Mouse (Mus musculus) left cerebral cortex, adult 18-20 months (tissue): ENCODE results near the gene Dnajc5g. TPM values are rescaled to one million over a fixed set of nuclear protein-coding genes. Genes with fewer than 3 reads are reported as not detected.

Source experiments
- total RNA-seq, 2 experiments: library from RNA; stranded (reverse); gene quantifications; 2 replicates each; pipeline ENCODE4 v1.2.3; 2021

Dnajc5g gene
- total RNA-seq, 2 experiments from 2014 or later = not detected

Other genes with a start within 250 kb of the Dnajc5g start
- 10 to 100 TPM; 63.7 to 68.0 TPM for gene Tmem214, start 238.3 kb upstream of the Dnajc5g start, total RNA-seq
- 10 to 100 TPM; 15.6 to 16.4 TPM for gene Agbl5, start 217.6 kb upstream of the Dnajc5g start, total RNA-seq
- gene Ost4, start 198.5 kb upstream of the Dnajc5g start, total RNA-seq = 100 to 1,000 TPM; 103 to 111 TPM
- 1 to 10 TPM; 2.6 to 3.6 TPM for gene Emilin1, start 192.9 kb upstream of the Dnajc5g start, total RNA-seq
- gene Khk, start 184.9 kb upstream of the Dnajc5g start, total RNA-seq = 10 to 100 TPM; 15.8 to 19.3 TPM
- gene Cgref1, start 160.7 kb upstream of the Dnajc5g start, total RNA-seq = 10 to 100 TPM; 26.1 to 28.6 TPM
- gene Preb, start 145.9 kb upstream of the Dnajc5g start, total RNA-seq = 100 to 1,000 TPM; 121 to 133 TPM
- gene Tcf23, start 137.6 kb upstream of the Dnajc5g start, total RNA-seq = under 1 TPM; 0.14 to 0.16 TPM
- 10 to 100 TPM; 70.6 to 73.8 TPM for gene Atraid, start 58.0 kb upstream of the Dnajc5g start, total RNA-seq
- 10 to 100 TPM; 19.3 to 20.9 TPM for gene Slc5a6, start 57.4 kb upstream of the Dnajc5g start, total RNA-seq
- 10 to 100 TPM; 19.2 to 24.4 TPM for gene Cad, start 51.5 kb upstream of the Dnajc5g start, total RNA-seq
- 100 to 1,000 TPM; 145 to 165 TPM for gene Slc30a3, start 2.0 kb downstream of the Dnajc5g start, total RNA-seq
- gene Trim54, start 10.4 kb downstream of the Dnajc5g start, total RNA-seq = 1 to 10 TPM; 1.7 to 1.9 TPM
- 1 to 10 TPM; 1.4 to 2.8 TPM for gene Ucn, start 32.5 kb downstream of the Dnajc5g start, total RNA-seq
- gene Mpv17, start 48.0 kb downstream of the Dnajc5g start, total RNA-seq = 10 to 100 TPM; 46.9 to 51.8 TPM
- 1 to 10 TPM; 3.0 to 4.4 TPM for gene Gm29609, start 73.6 kb downstream of the Dnajc5g start, total RNA-seq
- 10 to 100 TPM; 50.5 to 53.6 TPM for gene Gtf3c2, start 73.9 kb downstream of the Dnajc5g start, total RNA-seq
- gene Snx17, start 86.9 kb downstream of the Dnajc5g start, total RNA-seq = 10 to 100 TPM; 77.5 to 80.3 TPM
- 10 to 100 TPM; 35.4 to 40.1 TPM for gene Eif2b4, start 87.1 kb downstream of the Dnajc5g start, total RNA-seq
- gene Zfp513, start 96.0 kb downstream of the Dnajc5g start, total RNA-seq = 10 to 100 TPM; 24.2 to 28.7 TPM
- gene Ppm1g, start 114.4 kb downstream of the Dnajc5g start, total RNA-seq = 10 to 100 TPM; 70.7 to 76.2 TPM
- gene Nrbp1, start 134.6 kb downstream of the Dnajc5g start, total RNA-seq = 10 to 100 TPM; 86.2 to 87.1 TPM
- gene Gm9970, start 134.9 kb downstream of the Dnajc5g start, total RNA-seq = not detected
- 1 to 10 TPM; 1.9 to 2.4 TPM for gene Krtcap3, start 145.4 kb downstream of the Dnajc5g start, total RNA-seq
- gene Ift172, start 184.8 kb downstream of the Dnajc5g start, total RNA-seq = 100 to 1,000 TPM in 1 of 2 experiments, 10 to 100 TPM in 1; 95.7 to 101 TPM
- gene Fndc4, start 189.8 kb downstream of the Dnajc5g start, total RNA-seq = 100 to 1,000 TPM; 159 to 160 TPM
- not detected for gene Gckr, start 191.2 kb downstream of the Dnajc5g start, total RNA-seq